Mouse (Mus musculus): ENCODE results near the gene Cep170b. TPM values are rescaled to one million over a fixed set of nuclear protein-coding genes. Genes with fewer than 3 reads are reported as not detected.

The Cep170b gene
- total RNA-seq, 2 experiments from 2014 or later: 280 to 294 TPM

DNA sequence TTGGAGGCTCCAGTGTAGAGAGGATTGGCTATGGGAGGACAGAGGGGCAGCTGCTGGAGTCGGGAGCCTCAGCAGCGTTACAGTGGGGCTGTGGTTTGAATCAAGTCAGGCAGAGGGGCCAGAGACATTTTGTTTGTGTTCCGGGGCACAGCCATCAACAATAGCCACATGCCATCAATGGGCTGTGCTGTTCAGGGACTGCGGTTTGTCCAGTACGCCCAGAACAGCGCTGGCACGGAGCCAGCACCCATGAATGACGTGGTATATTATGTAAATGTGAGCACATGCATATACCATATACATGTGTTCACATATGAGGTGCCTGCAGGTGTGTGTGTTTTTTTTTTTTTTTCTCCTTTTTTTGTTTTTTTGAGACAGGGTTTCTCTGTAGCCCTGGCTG, 7.5 kb downstream of the Cep170b start:
- Histone ChIP-seq H3K4me3 (no peak overlapping the region), H3K27ac (no peak overlapping the region; the same call in 1 of the 2 replicates)
- intact Hi-C loops (cut with DNase I): no loop called here
- DNase-seq (ENCODE audit: extremely low spot score in 1 of 2, low spot score in 2 of 2): no peak
- TF ChIP-seq CTCF (IDR thresholded peaks at IDR 0.05): no peak

DNA sequence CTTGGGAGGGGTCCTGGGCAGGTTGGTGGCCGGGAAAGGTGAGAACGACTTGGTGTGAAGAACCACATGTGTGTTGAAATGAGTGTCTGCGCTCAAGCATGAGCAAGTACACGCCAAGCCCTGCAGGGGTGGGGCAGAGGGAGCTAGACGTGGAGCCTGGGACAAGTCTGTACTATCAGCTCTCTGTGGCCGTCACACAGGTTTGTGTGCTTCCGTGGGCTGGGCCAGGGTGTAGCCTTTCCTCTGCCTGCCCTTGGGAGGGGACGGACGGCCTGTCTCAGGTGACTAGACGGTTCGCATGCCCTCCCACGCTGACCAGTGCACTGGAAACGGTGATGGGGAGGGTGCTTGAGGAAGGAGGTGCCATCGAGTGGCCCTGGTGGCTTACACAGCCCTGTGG, 10.6 kb downstream of the Cep170b start:
- DNase-seq (ENCODE audit: extremely low spot score in 1 of 2, low spot score in 2 of 2): no peak
- no peak overlapping the region for H3K4me3 ChIP-seq
- no peak for TF ChIP-seq CTCF (IDR thresholded peaks at IDR 0.05)
- no peak overlapping the region for H3K27ac ChIP-seq
- intact Hi-C loops (cut with DNase I): no loop called here

DNA sequence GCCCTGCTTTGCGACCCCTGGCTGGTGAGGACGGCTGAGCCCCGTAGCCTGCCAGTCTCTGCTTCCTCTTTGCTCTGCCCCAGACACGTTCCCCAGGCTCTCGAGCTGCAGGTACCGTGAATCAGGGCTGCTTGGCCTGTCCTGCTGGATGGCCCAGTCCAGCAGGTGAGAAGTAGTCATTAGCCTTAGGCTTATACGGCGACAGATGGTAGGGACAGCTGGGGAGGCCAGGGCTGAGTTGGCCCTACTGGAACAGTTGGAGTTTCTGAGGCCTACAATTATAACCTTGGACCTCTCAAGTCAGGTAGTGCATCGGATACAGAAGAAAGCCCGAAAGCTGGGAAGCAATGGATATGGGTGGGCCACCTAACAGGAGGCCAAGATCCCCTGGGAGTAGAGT, 12.3 kb downstream of the Cep170b start:
- no peak overlapping the region for H3K4me3 ChIP-seq
- intact Hi-C loops (cut with DNase I): no loop called here
- no peak overlapping the region for H3K27ac ChIP-seq
- DNase-seq (ENCODE audit: extremely low spot score in 1 of 2, low spot score in 2 of 2): no peak
- no peak for TF ChIP-seq CTCF (IDR thresholded peaks at IDR 0.05)

DNA sequence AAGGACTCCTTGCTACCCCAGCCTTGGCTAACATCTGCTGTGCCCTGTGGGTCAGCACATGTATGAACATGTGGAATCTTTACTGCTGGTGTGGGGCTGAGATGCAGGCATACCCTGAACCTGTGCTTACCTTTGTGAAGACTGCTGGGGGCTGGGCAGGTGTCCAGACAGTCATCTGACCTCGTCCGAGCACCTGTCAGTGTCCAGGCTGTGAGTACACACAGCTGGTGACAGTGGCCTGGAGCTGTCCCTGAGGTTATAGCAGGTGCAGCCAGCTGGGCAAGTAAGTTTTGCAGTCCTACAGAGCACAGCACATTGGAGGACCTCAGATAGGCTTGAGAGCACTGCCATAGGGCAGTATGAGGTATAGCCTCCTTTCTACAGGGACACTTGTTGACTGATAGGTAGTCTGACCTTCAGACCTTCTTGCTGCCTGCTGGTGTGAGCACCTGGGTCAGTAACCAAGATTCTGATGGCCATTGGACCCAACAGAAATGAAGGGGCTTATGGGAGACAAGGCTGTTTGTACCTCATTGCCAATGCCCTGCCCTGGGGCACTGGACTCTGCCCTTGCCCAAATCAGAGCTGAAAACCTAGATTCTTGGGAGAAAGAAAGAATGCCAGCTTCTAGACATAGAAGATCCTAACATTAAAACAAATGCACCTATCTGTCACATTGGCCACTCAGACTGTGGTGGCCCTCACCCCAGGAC, 14.0 kb downstream of the Cep170b start:
- no peak for DNase-seq (ENCODE audit: extremely low spot score in 1 of 2, low spot score in 2 of 2)
- intact Hi-C loops (cut with DNase I): no loop called here
- no peak overlapping the region for H3K4me3 ChIP-seq
- H3K27ac ChIP-seq: no peak overlapping the region
- no peak for TF ChIP-seq CTCF (IDR thresholded peaks at IDR 0.05)

DNA sequence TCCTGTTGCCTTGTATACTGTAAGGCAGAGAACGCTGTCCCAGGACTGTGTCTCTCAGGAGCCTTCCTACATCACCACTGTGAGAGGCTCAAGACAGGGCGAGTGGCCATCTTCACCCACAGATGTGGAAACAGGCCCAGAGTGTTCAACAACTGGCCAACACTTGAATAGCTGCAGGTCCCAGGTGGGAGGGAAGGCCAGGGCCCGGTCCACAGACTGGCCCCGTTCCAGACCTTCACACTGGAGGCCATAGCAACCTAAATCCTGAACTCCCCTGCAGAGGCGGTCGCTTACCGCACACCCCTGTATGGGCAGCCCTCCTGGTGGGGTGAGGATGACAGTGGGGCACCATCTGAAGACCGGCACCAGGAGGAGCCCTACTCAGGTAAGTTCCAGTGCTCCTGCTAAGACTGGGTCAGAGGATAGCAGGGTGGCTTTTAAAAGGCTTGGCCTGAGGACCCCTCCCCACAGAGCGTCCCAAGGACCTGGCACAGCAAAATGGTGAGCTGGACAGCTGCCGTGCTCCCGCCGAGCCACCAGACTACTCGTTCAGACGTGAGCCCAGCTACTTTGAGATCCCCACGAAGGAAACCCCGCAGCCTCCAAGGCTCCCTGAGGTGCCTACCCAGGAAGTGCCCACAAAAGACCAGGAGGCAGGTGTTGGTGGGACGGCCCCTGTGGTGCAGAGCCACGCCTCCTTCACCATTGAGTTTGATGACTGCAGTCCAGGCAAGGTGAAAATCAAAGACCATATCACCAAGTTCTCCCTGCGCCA, 14.8 kb downstream of the Cep170b start:
- Histone ChIP-seq H3K27ac (no peak overlapping the region), H3K4me3 (no peak overlapping the region)
- TF ChIP-seq CTCF (IDR thresholded peaks at IDR 0.05): no peak
- no peak for DNase-seq (ENCODE audit: extremely low spot score in 1 of 2, low spot score in 2 of 2)
- intact Hi-C loops (cut with DNase I): no loop called here

DNA sequence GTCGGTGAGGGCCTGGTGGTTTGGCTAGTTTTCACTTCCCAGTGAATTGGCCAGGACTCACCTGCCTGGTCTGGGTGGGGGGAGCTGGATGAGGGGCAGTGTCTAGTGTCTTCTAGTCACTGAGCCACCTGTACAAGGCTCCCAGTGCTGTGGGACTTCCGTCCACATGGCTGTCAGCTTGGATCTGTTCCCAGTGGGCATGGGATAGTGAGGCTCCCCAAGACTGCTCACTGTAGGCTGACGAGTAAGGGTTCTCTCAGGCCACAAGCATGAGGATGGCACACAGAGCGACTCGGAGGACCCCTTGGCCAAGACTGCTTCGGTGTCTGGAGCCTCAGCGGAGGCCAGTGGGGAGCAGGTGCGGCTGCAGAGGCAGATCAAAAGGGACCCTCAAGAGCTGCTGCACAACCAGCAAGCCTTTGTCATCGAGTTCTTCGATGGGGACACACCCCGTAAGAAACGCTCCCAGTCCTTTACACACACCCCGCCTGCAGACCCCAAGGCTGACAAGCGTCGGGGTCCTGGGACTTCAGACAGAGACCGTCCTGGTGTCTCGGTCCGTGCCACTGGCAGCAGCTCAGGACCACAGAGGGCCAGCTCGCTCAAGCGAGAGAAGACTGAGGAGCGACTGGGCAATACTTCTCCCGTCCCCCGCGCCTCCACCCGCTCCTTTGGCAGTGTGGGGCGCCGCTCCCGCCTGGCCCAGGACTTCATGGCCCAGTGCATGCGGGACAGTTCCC, 15.8 kb downstream of the Cep170b start:
- Histone ChIP-seq H3K27ac (no peak overlapping the region), H3K4me3 (no peak overlapping the region)
- intact Hi-C loops (cut with DNase I): no loop called here
- no peak for DNase-seq (ENCODE audit: extremely low spot score in 1 of 2, low spot score in 2 of 2)
- TF ChIP-seq CTCF (IDR thresholded peaks at IDR 0.05): no peak

DNA sequence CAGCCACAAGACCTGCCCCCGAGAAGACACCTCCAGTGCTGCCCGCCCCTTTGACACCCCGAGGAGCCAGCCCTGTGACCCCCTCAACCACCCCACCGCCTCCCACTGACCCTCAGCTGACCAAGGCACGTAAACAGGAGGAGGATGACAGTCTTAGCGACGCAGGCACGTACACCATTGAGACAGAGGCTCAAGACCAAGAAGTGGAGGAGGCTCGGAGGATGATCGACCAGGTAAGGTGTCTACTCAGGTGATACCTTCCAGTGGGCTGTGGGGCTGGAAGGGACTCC, 16.3 kb downstream of the Cep170b start:
- Histone ChIP-seq H3K4me3 (no peak overlapping the region), H3K27ac (no peak overlapping the region)
- no peak for DNase-seq (ENCODE audit: extremely low spot score in 1 of 2, low spot score in 2 of 2)
- intact Hi-C loops (cut with DNase I): no loop called here
- TF ChIP-seq CTCF (IDR thresholded peaks at IDR 0.05): no peak

DNA sequence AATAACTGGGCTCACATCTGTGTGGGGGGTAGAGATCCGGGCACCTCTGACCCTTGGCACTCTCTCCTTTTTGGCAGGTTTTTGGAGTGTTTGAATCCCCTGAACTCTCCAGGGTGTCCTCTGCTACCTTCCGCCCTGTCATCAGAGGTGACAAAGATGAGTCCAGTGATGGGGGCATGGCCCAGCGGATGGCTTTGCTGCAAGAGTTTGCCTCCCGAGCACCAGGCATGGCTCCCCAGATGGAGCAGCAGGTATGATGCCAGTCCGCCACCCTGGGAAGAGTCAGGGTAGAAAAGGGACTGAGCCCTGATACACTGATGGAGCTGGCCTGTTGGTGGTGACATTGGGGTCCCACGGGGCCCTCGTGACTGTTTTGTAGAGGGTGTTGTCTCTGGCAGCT, 16.8 kb downstream of the Cep170b start:
- intact Hi-C loops (cut with DNase I): no loop called here
- no peak for TF ChIP-seq CTCF (IDR thresholded peaks at IDR 0.05)
- no peak overlapping the region for H3K4me3 ChIP-seq
- no peak overlapping the region for H3K27ac ChIP-seq
- DNase-seq (ENCODE audit: extremely low spot score in 1 of 2, low spot score in 2 of 2): no peak

DNA sequence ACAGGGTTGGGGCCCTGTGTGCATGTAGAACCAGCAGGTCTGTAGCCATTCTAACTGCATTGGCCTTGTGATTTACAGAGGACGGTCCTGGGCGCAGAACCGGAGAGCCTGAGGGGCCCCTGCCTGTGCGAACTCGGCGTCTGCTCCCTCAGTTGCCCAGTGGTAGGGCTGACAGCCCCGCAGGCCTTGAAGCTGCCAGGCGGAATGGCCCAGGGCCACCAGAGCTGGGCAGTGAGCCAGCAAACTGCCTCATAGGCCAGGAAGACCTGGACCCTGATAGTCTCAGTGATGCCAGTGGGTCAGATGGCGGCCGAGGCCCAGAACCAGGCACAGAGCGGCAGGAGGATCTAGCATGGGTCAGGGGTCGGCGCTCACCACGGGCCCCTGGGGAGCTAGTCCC, 17.5 kb downstream of the Cep170b start:
- Histone ChIP-seq H3K4me3 (no peak overlapping the region), H3K27ac (no peak overlapping the region)
- intact Hi-C loops (cut with DNase I): no loop called here
- TF ChIP-seq CTCF (IDR thresholded peaks at IDR 0.05): no peak
- peak; percentile 50 to 67 for DNase-seq (ENCODE audit: extremely low spot score in 1 of 2, low spot score in 2 of 2)

DNA sequence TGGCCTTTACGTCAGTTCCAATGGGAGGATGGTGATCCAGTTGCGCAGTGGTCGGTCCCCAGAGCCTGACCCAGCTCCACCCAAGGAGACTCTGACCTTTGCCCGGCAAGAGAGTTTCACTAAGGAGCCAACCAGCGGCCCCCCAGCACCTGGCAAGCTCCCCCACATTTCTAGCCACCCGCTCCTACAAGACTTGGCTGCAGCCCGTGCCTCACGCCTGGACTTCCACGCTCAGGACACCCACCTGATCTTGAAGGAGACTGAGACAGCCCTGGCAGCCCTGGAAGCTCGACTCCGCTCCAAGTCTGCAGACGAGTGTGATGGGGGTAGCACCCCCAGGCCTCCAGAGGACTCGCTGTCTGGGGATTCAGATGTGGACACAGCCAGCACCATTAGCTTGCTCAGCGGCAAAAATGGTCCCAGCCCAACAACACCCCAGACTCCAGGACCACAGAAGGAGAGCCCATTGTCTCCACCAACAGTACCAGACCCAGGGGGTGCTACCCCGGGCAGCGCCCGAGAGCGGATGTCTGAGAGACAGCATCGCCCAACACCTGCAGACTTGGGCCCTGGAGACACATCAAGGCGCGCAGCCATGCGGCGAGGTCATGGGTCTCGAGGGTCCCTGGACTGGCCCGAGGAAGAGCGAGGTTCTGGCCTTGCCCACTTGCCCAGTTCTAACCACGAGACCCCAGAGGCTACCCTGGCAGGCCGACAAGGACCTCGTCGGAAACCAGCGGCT, 18.2 kb downstream of the Cep170b start:
- H3K27ac ChIP-seq: peak overlapping the region; percentile 21; the same call in 1 of the 2 replicates

DNA sequence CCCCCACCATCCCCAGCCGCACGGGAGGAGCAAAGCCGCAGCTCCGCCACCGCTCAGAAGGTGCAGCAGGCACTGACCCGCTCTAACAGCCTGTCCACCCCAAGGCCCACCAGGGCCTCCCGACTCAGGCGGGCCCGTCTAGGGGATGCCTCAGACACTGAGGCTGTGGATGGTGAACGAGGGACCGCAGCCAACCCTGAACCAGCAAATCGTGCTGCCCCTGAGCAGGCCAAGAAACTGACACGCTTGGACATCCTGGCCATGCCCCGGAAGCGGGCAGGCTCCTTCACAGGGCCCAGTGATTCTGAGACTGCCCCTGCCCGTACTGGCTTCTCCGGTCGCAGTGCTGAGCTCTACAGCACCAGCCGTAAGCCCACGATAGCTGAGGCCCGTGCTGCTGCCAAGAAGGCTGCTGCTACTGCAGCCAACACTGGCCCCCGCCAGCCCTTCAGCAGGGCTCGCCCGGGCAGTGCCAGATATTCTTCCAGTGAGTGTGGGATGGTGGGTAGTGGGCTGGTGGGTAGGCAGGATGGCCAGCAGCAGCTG, 18.8 kb downstream of the Cep170b start:
- intact Hi-C loops (cut with DNase I): no loop called here
- TF ChIP-seq CTCF (IDR thresholded peaks at IDR 0.05): no peak
- H3K4me3 ChIP-seq: no peak overlapping the region
- DNase-seq (ENCODE audit: extremely low spot score in 1 of 2, low spot score in 2 of 2): no peak
- peak overlapping the region; percentile 21; the same call in 1 of the 2 replicates for H3K27ac ChIP-seq

More for the DNA sequence above, 18.2 kb downstream of the Cep170b start:
- H3K4me3 ChIP-seq: no peak overlapping the region
- TF ChIP-seq CTCF (IDR thresholded peaks at IDR 0.05): no peak
- intact Hi-C loops (cut with DNase I): no loop called here
- DNase-seq (ENCODE audit: extremely low spot score in 1 of 2, low spot score in 2 of 2): no peak
